Mouse (Mus musculus) left cerebral cortex, postnatal 10 days (tissue): ENCODE results near the gene Foxb2. TPM values are rescaled to one million over a fixed set of nuclear protein-coding genes. Genes with fewer than 3 reads are reported as not detected.

ENCODE experiments used
- DNase-seq, 2 experiments: peaks; one replicate each; pipeline ENCODE4 v3.0.0; 2021 to 2022; ENCODE audit warnings: low spot score in 2 of 2, mixed read lengths in 1 of 2; ENCODE audit errors: extremely low spot score in 1 of 2
- intact Hi-C: fragments of 180-260 bp; cut with DNase I; formaldehyde crosslinking; loops from one replicate; pipeline ENCODE4 v1.15.1; 2025
- total RNA-seq, 2 experiments: library from RNA; stranded (reverse); gene quantifications; 2 replicates each; pipeline ENCODE4 v1.2.3; 2021

Gene Foxb2
- total RNA-seq, 2 experiments from 2014 or later, result not detected

- DNase-seq, result no peak
- intact Hi-C loops, result no loop called here
Measured at GRCm38 (mm10) chr19:16841001-16841400, 32.6 kb downstream of the Foxb2 start.

DNA sequence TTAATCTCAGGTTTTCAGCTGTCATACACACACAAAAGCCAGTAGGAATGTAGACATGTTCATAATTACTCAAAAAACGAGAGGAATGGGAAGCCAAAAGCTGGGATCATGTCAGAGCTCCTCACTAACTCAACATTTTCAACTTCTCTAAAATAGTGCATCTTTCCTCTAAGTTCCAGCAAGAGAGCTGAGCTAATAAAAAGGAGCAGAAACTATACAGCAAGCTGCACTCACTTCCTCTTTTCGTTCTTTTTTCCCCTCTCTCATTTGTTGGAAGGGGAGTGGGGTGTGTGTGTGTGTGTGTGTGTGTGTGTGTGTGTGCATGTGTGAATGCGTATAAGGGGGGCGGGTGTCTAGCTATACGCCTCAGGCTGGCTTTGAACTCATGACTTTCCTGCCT is 45.9 kb downstream of the Foxb2 start:
- DNase-seq, result no peak
- intact Hi-C loops, result no loop called here

DNA sequence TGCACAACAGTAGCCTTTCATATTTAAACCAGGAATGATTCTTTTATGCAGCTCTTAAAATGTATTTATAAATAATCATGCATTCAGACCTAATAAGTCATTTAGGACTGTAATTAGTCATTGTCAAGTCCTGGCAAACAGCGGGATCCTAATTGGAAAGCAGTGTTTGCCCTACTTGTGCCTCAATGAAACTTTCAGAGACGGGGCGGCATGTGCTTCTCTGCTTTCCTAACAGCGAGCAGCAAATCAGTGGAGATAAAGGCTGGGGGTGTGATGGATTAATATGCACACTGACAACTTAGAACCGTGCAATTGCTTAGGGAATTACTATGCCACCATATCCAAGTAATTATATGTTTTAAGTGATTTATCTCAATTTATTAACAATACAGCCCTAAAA is 48.4 kb downstream of the Foxb2 start:
- intact Hi-C loops, result no loop called here
- no peak for DNase-seq

Other genes with a start within 250 kb of the Foxb2 start
- 10 to 100 TPM; 44.7 to 45.8 TPM for gene Vps13a, start 92.9 kb downstream of the Foxb2 start, total RNA-seq
- gene Prune2, start 82.3 kb upstream of the Foxb2 start, total RNA-seq, result 10 to 100 TPM; 38.1 to 41.8 TPM